Mouse (Mus musculus) c-Kit-positive CD71-positive TER-119-positive erythroid progenitor cells, embryonic 14.5 days (primary cell): ENCODE results near the gene Hdac2.

ENCODE experiments used
- DNase-seq: peaks from one replicate; pipeline ENCODE4 v3.0.0-alpha.2; 2013; ENCODE audit warnings: low spot score

The Hdac2 gene

DNA sequence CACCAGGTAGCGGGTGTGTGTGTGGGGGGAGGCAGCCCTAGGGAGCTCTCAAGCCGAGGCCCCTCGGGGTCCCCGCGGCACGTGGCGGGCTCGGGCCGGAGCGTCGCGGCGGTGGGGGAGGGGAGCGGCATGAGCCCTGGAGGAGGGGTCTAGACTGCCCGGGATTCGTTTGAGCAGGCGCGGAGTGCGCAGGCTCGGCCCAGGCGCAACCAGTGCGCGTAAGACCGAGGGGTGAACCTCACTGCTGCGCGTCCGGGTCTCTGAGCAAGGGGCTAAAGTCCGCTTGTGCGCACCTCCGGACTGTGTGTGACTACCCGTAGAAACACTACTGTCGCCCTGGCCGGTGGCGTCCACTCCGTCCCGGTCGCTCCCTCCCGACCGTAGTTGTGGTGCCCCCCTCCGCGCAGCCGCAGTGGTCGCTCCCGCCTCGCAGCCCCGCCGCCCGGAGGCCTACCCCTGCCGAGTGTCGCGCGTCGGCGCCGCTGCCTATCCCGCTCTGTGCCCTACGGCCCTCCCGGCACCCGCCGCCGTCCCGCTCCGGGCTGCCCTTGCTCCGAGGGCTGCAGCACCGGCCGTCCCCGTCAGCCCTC lies at the start of gene Hdac2:
Gene Hdac2 (plus strand): TSS at position 459 of the 590 bp plus-strand sequence.
- DNase-seq, result peak; percentile 74

GRCm38 (mm10) chr10:36928212-36928611 lies 46.1 kb upstream of the Hdac2 start:
- DNase-seq, result no peak

- DNase-seq, result no peak
Observed at GRCm38 (mm10) chr10:36935863-36936262, 38.5 kb upstream of the Hdac2 start.

- no peak for DNase-seq
Observed at GRCm38 (mm10) chr10:36936271-36936670, 38.1 kb upstream of the Hdac2 start.

- no peak for DNase-seq
Observed at GRCm38 (mm10) chr10:36951742-36952141, 22.6 kb upstream of the Hdac2 start.

GRCm38 (mm10) chr10:36952622-36953021 lies 21.7 kb upstream of the Hdac2 start:
- DNase-seq, result no peak

- no peak for DNase-seq
Observed at GRCm38 (mm10) chr10:36959563-36960110, 14.7 kb upstream of the Hdac2 start.

DNA sequence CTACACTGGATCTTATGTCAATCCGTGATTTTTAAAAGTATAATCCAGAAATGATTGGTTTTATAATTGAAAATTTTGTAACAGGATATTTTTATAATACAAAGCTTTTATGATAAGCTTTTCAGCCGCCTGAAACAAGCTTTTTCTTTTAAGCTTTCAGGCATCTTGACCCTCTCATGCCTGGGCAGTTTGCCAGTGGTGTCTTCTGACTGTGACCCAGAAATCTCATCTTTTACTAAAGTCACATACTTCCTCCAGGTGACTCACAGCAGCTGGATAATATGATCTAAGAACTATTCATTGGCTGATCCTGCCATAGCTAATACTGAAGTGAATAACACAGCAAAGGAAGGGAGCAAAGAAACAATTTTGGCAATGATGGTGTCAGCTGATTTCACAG lies 9.9 kb upstream of the Hdac2 start:
- DNase-seq, result no peak

- DNase-seq, result peak; percentile 47
Observed at GRCm38 (mm10) chr10:36974676-36975520, 554 bp downstream of the Hdac2 start.

DNA sequence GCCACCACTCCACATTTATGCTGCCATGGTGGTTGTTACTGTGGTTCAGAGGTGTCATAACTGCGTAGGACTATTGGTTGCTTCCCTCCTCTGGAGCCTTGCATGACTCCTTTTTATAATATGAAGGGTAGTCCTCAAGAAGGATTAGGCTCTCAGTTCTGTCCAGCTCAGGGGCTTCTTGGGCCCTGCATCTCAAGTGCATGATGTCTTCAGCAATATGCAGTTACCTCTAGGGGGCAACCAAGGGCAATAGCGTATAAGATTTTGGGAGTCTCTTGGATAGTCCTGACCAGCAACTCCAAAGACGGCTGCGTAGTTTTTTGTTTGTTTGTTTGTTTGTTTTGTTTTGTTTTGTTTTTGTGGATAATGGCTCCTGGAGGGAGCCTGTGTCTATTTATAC lies 7.5 kb downstream of the Hdac2 start:
- DNase-seq, result no peak

DNA sequence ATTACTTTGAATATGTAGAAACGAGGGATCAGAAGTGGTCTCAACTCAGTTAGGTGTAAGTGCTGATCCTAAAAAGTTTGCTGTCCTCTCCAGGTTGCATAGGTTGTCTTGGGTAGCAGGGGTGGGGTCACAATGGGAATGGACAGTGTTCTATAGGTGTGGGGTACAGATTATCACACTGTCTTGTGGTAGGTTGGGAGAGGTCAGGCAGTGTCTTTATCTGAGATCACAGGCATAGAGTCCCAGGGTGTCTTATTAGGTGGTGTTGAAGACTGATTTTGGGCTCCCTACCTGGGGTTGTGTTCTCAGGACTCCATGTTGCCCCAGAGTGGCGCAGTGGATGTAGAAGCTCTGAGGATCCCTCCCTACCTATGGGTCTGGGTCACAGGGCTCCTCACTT lies 17.8 kb downstream of the Hdac2 start:
- no peak for DNase-seq

GRCm38 (mm10) chr10:37000839-37001238 lies 26.5 kb downstream of the Hdac2 start:
- DNase-seq, result no peak

GRCm38 (mm10) chr10:37014274-37015107 lies 40.1 kb downstream of the Hdac2 start:
- peak; percentile 35 for DNase-seq

DNA sequence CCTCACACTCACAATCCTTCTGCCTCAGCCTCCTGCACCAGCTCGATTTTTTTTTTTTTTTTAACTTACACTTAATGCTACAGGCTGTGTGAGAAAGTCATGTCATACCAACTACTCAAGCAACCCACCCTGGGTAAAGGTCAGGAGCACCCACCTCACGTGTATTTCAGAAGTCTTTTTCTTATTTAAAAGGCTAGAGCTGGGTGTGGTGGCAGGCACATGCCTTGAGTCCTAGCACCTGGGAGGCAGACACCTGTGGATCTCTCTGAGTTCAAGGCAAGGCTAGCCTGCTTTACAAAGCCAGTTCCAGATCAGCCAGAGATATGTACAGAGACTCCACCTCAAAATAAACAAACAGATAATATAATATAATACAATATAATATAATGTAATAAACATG lies 41.4 kb downstream of the Hdac2 start:
- no peak for DNase-seq

DNA sequence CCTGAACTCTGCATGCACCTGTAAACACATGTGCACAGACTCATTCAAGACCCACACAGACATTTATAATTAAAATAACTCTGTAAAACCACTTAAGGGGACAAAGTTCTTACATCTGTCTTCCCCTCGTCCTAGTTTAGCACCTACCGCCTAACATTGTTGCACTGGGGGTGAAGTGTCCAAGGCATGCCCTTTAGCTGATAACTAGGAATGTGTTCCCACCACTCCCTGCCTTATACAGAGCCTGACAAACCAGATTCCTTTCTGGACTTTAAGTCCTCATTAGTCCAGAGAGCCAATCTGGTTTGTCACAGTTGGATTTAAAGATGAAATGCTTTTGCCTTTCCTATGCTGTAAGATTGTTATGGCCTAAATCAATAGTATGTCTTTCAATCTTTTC lies 41.9 kb downstream of the Hdac2 start:
- no peak for DNase-seq

GRCm38 (mm10) chr10:37024301-37024700 lies 50.0 kb downstream of the Hdac2 start:
- no peak for DNase-seq

DNA sequence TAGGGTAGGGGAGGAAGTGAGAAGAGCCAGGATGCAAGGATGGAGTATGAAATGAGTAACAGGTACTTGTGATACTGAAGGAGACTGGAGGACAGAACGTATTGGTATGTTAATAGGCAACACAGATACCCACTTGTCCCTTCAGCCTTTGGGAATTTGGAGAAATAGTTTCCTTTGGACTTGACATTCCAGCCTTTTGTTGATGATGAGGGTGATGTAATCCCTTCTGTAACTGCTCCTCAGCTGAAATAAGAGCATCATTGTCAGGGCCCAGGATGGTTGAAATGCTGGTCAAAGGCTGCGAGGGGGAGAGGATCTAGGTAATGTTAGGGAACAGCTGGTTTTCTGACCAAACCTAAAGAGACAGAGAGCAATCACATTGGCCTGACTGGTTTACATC lies 54.3 kb downstream of the Hdac2 start:
- no peak for DNase-seq

DNA sequence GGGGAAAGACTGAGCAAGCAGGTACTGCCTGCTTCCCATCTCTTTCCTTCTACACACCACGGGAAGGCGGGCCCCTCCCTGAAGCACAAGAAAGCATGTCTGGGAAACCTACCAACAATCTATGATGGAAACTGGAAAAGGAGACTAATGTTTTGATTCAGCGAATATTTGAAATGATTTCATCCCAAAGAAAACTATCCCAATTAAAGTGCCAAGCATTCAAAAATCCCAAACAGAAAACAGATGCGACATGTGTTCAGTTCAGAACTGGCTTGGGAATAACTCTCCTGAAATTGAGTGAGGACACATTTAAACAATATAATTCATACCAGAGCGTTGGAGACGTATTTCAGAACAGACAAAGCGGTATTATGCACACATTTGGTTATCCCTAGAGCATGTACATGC lies 60.8 kb downstream of the Hdac2 start:
- no peak for DNase-seq

- no peak for DNase-seq
Observed at GRCm38 (mm10) chr10:37047661-37048098, 73.3 kb downstream of the Hdac2 start.
